Mouse (Mus musculus) lung, embryonic 16.5 days (tissue): ENCODE results near the gene Cercam. TPM values are rescaled to one million over a fixed set of nuclear protein-coding genes. Genes with fewer than 3 reads are reported as not detected.

Experiments
- ATAC-seq: fragments of 200-750 bp; cut with Nextera tagmentation; 2 replicates; pipeline ENCODE4 v1.8.0; 2017; ENCODE audit warnings: low read depth, mild to moderate bottlenecking, moderate library complexity
- H3K27ac ChIP-seq: fragments of 300-500 bp; sonication (generic); 2 replicates; pipeline ENCODE4 v1.5.1; 2014; ENCODE audit warnings: mild to moderate bottlenecking, control low read depth, low read length
- H3K27me3 ChIP-seq: fragments of 300-500 bp; sonication (generic); 2 replicates; pipeline ENCODE4 v1.6.1; 2014; ENCODE audit warnings: low read depth, low read length, mixed read lengths; ENCODE audit not compliant: control insufficient read depth, insufficient read depth
- H3K36me3 ChIP-seq: fragments of 300-500 bp; sonication (generic); 2 replicates; pipeline ENCODE4 v1.6.1; 2014; ENCODE audit warnings: low read length; ENCODE audit not compliant: control insufficient read depth, insufficient read depth
- H3K4me1 ChIP-seq: fragments of 300-500 bp; sonication (generic); replicated peaks from 2 replicates; pipeline ENCODE4 v1.6.1; 2014; ENCODE audit warnings: low read length, mixed read lengths; ENCODE audit not compliant: control insufficient read depth, insufficient read depth
- H3K4me2 ChIP-seq: fragments of 300-500 bp; sonication (generic); 2 replicates; pipeline ENCODE4 v1.6.1; 2014; ENCODE audit warnings: low read depth, low read length, control low read depth
- H3K4me3 ChIP-seq: fragments of 300-500 bp; sonication (generic); 2 replicates; pipeline ENCODE4 v1.5.1; 2014; ENCODE audit warnings: mild to moderate bottlenecking, low read length, control low read depth
- H3K9ac ChIP-seq: fragments of 300-500 bp; sonication (generic); 2 replicates; pipeline ENCODE4 v1.6.1; 2014; ENCODE audit warnings: low read length, control low read depth
- H3K9me3 ChIP-seq: fragments of 300-500 bp; sonication (generic); 2 replicates; pipeline ENCODE4 v1.6.1; 2016; ENCODE audit warnings: low read length; ENCODE audit not compliant: control insufficient read depth
- WGBS: fragments of 180-500 bp; shearing (Covaris S2); extraction: QIAGEN DNeasy Blood & Tissue Kit; methylation state at CpG from one replicate; pipeline ENCODE4 v1.1.7; 2014; 5-methylcytosine and 5-hydroxymethylcytosine counted together
- polyA plus RNA-seq: library from polyadenylated mRNA; unstranded; fragments of >200 nt; fragmentation: Nextera tagmentation; extraction: Ambion mirVana; gene quantifications from 2 replicates; pipeline ENCODE4 v1.2.1, GENCODE M21; 2015

Cercam gene
- 14.8 and 17.6 TPM in 2 replicates for polyA plus RNA-seq

DNA sequence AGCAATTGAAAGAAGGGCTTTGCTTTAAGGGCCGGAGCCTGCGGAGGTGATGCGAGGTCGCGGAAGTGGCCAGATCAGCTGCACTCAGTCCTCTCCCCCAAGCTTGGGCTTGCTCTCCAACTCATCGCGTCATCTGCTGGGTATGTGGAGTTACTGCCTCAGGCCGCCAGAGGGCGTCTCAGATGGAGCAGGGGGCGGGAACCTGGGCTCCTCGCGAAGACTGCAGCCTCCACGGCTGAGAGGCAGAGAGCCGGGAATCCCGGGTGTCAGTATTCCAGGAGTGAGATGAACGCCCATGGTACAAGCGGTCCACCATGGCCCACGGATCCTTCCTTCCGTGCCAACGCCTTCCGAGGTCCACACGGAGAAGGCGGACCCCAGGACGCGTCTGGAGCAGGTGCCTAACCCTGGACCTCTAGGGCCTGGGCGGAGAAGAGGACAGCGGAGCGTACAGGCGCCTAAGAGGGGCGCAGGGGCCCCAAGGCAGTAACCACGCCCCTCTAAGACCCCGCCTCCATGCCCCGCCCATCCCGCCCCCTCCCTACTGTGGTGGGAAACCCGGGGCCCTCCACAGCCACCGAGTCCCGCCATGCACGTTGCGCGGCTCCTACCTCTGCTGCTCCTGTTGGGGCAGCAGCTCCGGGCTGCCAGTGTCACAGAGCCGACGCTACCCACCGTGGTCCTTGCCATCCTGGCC lies at the start of gene Cercam:
TSS of gene Cercam (plus strand) at position 216 of the 697 bp plus-strand sequence.
- 0 out of 2 replicates have a peak within 1 kb of the TSS, but pooled peaks have one; percentile 10 for H3K27ac ChIP-seq

DNA sequence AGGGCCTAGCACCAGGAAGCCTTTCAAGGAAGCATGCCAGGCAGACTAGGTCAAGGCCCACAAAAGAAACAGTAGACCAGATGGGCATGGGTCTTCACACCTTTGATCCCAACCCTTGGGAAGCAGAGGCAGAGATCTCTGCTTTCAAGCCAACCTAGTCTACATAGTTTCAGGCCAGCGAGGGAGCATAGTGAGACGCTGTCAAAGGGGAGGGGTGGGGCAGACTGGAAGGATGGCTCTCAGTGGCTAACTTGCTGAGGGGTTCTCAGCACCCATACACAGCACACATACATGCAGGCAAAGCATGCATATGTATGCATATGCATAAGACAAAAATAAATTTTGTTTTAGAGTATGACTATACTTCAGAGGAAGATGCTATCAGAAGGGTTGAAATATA lies 49.6 kb upstream of the Cercam start:
- H3K4me1 ChIP-seq, result peaks cover 4% of the 10 kb centered on the region
- H3K27me3 ChIP-seq, result no peaks in the 10 kb centered on the region
- H3K9me3 ChIP-seq, result no peaks in the 10 kb centered on the region
- H3K27ac ChIP-seq, result no peak overlapping the region
- no peak overlapping the region for H3K4me3 ChIP-seq
- H3K4me2 ChIP-seq, result no peak overlapping the region
- no peak overlapping the region for H3K9ac ChIP-seq
- no peaks in the 10 kb centered on the region; the same call in 1 of the 2 replicates for H3K36me3 ChIP-seq
- no peak for ATAC-seq
- 23% methylated on average over 2 of the region's 2 CpGs for WGBS

More for the DNA sequence above, at the start of gene Cercam:
- peak; percentile 93 for ATAC-seq
- no peaks in the 10 kb centered on the region for H3K9me3 ChIP-seq
- peak within 1 kb of the TSS; percentile 71 for H3K9ac ChIP-seq
- no peaks in the 10 kb centered on the region for H3K36me3 ChIP-seq
- H3K4me2 ChIP-seq, result peak within 1 kb of the TSS; percentile 93
- peak within 1 kb of the TSS; percentile 56 for H3K4me3 ChIP-seq
- WGBS, result 0% methylated on average over 44 of the region's 44 CpGs
- H3K4me1 ChIP-seq, result peaks cover 9% of the 10 kb centered on the region
- no peaks in the 10 kb centered on the region for H3K27me3 ChIP-seq

DNA sequence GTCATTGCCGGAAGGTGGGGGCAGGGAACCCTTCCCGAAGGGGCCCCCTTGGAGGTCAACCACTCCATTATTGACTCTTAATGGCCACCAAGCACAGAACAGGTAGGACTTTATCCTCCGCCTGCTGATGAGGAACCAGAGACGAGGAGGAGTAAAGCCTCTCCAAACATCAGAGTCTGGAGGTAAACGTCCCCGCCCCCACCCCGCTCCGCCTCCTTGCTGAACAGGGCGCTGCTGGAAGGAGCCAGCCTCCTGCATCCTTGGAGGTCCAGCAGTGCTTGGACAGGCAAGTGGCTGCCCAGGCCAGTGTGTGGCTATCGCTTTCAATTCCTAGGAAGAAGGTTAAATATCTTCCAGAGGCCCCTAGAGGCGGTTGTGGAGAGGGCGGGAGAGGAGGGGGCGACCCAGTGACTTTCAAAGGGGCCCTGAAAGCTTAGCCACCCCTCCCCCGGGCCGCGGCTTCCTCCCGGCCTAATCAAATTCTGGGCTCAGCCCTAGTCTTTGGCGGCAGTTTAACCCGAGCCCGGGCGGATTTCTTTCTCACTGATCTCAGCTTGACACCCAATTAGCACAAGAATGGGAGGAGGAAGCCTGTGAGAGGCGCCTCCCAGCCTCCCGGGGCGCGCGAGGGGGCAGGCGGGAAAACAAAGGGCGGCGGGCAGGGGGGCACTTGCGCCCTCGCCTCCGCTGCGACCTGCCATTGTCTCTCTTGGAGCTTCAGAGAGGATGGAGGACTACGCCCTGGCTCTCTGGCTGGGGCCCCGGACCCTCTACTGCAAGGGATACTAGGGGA lies 48.7 kb upstream of the Cercam start, which contains the start of gene Urm1:
TSS of gene Urm1 (plus strand) at position 51 of the 793 bp plus-strand sequence.
- 0% methylated on average over 35 of the region's 35 CpGs for WGBS
- Histone ChIP-seq H3K36me3 (no peaks in the 10 kb centered on the region), H3K4me2 (peak within 1 kb of the TSS; percentile 72), H3K27me3 (no peaks in the 10 kb centered on the region), H3K27ac (peak within 1 kb of the TSS; percentile 93), H3K9ac (peak within 1 kb of the TSS; percentile 72), H3K4me3 (peak within 1 kb of the TSS; percentile 55), H3K9me3 (no peaks in the 10 kb centered on the region), H3K4me1 (peaks cover 4% of the 10 kb centered on the region)
- peak; percentile 83 for ATAC-seq

DNA sequence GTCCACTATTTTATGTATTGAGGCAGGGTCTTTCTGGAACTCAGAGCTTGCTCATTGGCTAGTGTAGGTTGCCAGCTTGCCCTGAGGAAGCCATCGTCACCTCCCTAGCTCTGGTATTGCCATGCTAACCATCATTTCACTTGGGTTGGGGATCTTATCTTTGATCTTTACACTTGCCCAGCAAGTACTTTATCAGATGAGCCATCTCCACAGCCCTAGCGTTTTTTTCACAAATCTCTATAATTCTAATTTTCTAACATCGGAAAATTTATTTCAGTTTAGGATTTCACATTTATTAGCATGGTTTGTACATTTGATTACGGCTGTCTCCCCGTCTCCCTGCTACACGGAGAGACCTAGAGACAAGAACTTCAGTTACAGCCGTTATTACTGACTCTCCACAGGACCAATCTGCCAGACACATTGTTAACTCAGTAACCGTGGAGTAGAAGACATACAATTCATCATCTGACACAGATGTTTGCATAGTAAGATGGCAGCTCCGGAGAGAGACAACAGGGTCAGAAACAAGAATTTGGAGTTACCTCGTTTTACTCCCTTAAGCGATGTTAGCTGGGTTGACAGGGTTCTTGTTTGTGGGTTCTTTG lies 42.5 kb upstream of the Cercam start:
- WGBS, result 6% methylated on average over 11 of the region's 11 CpGs
- H3K36me3 ChIP-seq, result 0 out of 2 replicates have a peak, but pooled peaks cover 2% of the 10 kb centered on the region
- H3K27ac ChIP-seq, result peak overlapping the region; percentile 96
- no peaks in the 10 kb centered on the region for H3K9me3 ChIP-seq
- H3K27me3 ChIP-seq, result no peaks in the 10 kb centered on the region
- ATAC-seq, result 0 out of 2 replicates have a peak, but pooled peaks have one; percentile 11
- H3K4me3 ChIP-seq, result peak overlapping the region; percentile 96
- peaks cover 10% of the 10 kb centered on the region for H3K4me1 ChIP-seq
- peak overlapping the region; percentile 83 for H3K4me2 ChIP-seq
- peak overlapping the region; percentile 85 for H3K9ac ChIP-seq

DNA sequence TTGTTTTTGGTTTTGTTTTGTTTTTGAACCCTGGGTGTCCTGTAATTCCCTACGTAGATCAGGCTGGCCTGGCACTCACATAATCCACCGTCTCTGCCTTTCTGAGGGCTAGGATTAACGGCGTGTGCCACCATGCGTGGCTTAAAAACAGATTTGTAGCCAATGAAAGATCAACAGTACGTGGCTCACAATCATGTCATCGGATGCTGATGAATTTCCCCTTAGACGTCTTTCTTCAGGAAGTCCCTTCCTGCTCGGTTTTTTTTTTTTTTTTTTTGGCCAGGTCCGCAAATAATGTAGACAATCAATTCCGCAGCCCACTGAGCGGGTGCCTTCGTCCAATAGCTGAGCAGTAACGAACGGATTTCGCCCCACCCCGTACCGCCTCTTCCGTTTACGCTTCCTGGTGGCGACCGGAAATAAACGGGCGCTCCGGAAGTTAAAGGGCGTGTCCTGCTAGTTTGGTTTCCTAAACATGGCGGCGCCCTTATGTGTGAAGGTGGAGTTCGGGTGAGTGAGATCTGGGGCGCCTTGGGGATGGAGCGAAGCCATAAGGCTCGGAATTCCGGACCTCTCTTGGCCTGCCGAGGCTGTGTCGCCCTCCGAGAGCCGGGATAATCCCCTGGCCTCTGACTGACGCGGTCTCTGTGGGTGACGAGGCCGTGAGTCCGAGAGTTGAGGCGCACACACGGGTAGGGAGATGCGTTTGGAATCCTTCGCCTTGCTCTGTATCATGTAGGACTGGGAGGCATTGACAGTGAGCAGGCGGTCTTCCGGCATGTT lies 41.8 kb upstream of the Cercam start:
- peak; percentile 99 for ATAC-seq
- 0 out of 2 replicates have a peak, but pooled peaks cover 2% of the 10 kb centered on the region for H3K36me3 ChIP-seq
- H3K9ac ChIP-seq, result peak overlapping the region; percentile 94
- peak overlapping the region; percentile 96 for H3K4me3 ChIP-seq
- peak overlapping the region; percentile 96 for H3K27ac ChIP-seq
- H3K9me3 ChIP-seq, result no peaks in the 10 kb centered on the region
- H3K4me1 ChIP-seq, result peaks cover 10% of the 10 kb centered on the region
- under 1% methylated on average over 48 of the region's 48 CpGs for WGBS
- H3K4me2 ChIP-seq, result peak overlapping the region; percentile 85
- no peaks in the 10 kb centered on the region for H3K27me3 ChIP-seq

DNA sequence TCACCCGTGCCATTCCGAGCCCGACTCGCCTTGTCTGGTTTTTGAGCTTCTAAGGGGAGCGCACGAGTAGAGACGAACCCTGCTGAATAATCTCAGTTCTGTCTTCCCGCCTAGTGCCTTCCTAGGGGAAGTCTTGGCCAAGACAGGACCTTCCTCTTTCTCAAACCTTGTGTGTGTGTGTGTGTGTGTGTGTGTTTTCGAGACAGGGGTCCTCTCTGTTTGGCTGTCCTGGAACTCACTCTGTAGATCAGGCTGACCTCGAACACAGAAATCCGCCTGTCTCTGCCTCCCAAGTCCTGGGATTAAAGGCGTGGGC lies 41.3 kb upstream of the Cercam start:
- Histone ChIP-seq H3K4me1 (peaks cover 10% of the 10 kb centered on the region), H3K27ac (peak overlapping the region; percentile 45; the same call in 1 of the 2 replicates), H3K27me3 (no peaks in the 10 kb centered on the region), H3K4me3 (peak overlapping the region; percentile 96), H3K9me3 (no peaks in the 10 kb centered on the region), H3K4me2 (peak overlapping the region; percentile 85), H3K9ac (peak overlapping the region; percentile 94), H3K36me3 (0 out of 2 replicates have a peak, but pooled peaks cover 2% of the 10 kb centered on the region)
- ATAC-seq, result 0 out of 2 replicates have a peak, but pooled peaks have one; percentile 2
- 1% methylated on average over 12 of the region's 12 CpGs for WGBS

DNA sequence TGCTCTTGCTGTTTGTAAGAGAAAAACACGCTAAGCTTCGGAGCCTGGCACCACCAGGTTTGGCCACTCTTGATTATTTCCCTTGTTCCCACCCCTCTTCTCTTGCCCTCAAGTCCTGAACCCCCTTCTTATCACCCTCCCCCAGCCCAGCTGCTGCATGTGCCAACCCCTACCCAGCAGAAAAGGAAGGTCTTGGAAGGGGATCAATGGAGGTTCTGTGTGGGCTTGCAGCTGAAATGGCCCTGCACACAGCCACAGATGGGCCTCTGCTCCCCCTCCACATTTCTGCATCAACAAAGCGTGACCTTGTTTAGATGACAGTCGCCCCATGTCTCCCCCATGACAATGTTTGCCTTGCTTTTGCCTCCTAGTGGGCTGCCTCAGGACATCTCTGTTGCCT lies 37.9 kb upstream of the Cercam start:
- 89% methylated on average over 4 of the region's 4 CpGs for WGBS
- no peak overlapping the region for H3K27ac ChIP-seq
- H3K27me3 ChIP-seq, result no peaks in the 10 kb centered on the region
- no peak overlapping the region for H3K9ac ChIP-seq
- H3K4me3 ChIP-seq, result no peak overlapping the region
- peaks cover 2% of the 10 kb centered on the region; the same call in 1 of the 2 replicates for H3K36me3 ChIP-seq
- H3K9me3 ChIP-seq, result no peaks in the 10 kb centered on the region
- no peak for ATAC-seq
- H3K4me1 ChIP-seq, result peaks cover 9% of the 10 kb centered on the region
- no peak overlapping the region for H3K4me2 ChIP-seq

DNA sequence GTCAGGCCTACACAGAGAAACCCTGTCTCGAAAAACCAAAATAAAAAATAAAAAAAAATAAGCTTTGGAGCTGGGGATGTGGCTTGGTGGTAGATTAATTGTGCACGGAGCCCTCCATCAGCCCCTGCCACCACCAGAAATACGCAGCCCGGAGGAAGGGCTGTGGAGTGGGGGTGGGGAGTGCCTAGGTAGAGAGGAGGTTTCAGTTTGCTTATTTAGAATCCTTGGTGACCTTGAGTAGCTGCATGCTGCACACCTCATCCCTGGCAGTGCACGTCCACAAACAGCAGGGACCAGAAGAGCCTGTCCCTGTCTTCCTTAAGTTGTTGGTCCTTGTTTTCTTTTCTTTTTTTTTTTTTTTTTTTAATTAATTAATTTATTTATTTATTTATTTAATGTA lies 35.2 kb upstream of the Cercam start:
- H3K4me1 ChIP-seq, result no peaks in the 10 kb centered on the region
- 90% methylated on average over 5 of the region's 5 CpGs for WGBS
- H3K9ac ChIP-seq, result no peak overlapping the region
- peaks cover 4% of the 10 kb centered on the region for H3K36me3 ChIP-seq
- no peak overlapping the region for H3K4me3 ChIP-seq
- no peak overlapping the region for H3K4me2 ChIP-seq
- no peaks in the 10 kb centered on the region for H3K27me3 ChIP-seq
- H3K27ac ChIP-seq, result no peak overlapping the region
- ATAC-seq, result no peak
- H3K9me3 ChIP-seq, result no peaks in the 10 kb centered on the region
